8 mouse cellular contexts compared by ENCODE assay signal in genomic region chr2:167565682-167566081, GRCm38 (mm10). TPM values are rescaled to one million over a fixed set of nuclear protein-coding genes. Genes with fewer than 3 reads are reported as not detected.
A peak's percentile ranks its signal among the peaks of the same experiment; 100 is the strongest.
DNase-seq lines count a peak whose midpoint lies in the region; ATAC-seq and TF ChIP-seq lines count a peak whose summit lies in the region.

No protein-coding gene starts in this region.

- H3K4me3 ChIP-seq in C2C12 (ENCODE audit: insufficient read depth, poor library complexity, severe bottlenecking) = no peak overlapping the region
- H3K4me3 ChIP-seq in heart, embryonic 16.5 days (ENCODE audit: low read length) = no peak overlapping the region
- H3K4me3 ChIP-seq in midbrain, embryonic 13.5 days (replicated peaks) = no peak overlapping the region

- H3K4me2 ChIP-seq in heart, embryonic 16.5 days (ENCODE audit: low read depth, low read length) = peak overlapping the region; percentile 50
- peak overlapping the region; percentile 32 for H3K4me2 ChIP-seq in midbrain, embryonic 13.5 days (replicated peaks)

- whole genome bisulfite sequencing in heart, embryonic 16.5 days = 20% methylated on average over 19 of the region's 19 CpGs
- 15% methylated on average over 19 of the region's 19 CpGs for WGBS in midbrain, embryonic 13.5 days

- H3K4me1 ChIP-seq in heart, embryonic 16.5 days (ENCODE audit: control insufficient read depth, insufficient read depth, low read length) = peaks cover 30% of the 10 kb centered on the region
- peaks cover 18% of the 10 kb centered on the region for H3K4me1 ChIP-seq in midbrain, embryonic 13.5 days (replicated peaks)

- peak; percentile 32; the same call in 1 of the 2 replicates for ATAC-seq in heart, embryonic 16.5 days (replicated peaks; ENCODE audit: extremely low read depth, insufficient read depth, low FRiP score)
- ATAC-seq in midbrain, embryonic 13.5 days = 0 out of 2 replicates have a peak, but pooled peaks have one; percentile 5

- no peaks in the 10 kb centered on the region for H3K9me3 ChIP-seq in heart, embryonic 16.5 days (replicated peaks; ENCODE audit: control insufficient read depth, low read length)
- no peaks in the 10 kb centered on the region for H3K9me3 ChIP-seq in midbrain, embryonic 13.5 days

- no peaks in the 10 kb centered on the region for H3K27me3 ChIP-seq in C2C12 (ENCODE audit: control insufficient read depth, insufficient read depth, insufficient read length)
- no peaks in the 10 kb centered on the region for H3K27me3 ChIP-seq in heart, embryonic 16.5 days (ENCODE audit: control insufficient read depth, insufficient read depth, low read length)
- H3K27me3 ChIP-seq in midbrain, embryonic 13.5 days = peaks cover 7% of the 10 kb centered on the region

- no peak for TF ChIP-seq CTCF in C2C12 (IDR thresholded peaks at IDR 0.05; ENCODE audit: control insufficient read depth, insufficient read depth, insufficient read length)

- peak; percentile 90 for DNase-seq in embryo, embryonic 11 days
- peak; percentile 86 for DNase-seq in kidney, postnatal 14 days
- no peak for DNase-seq in left cerebral cortex, postnatal 14 days (ENCODE audit: low spot score in 2 of 2)
- DNase-seq in urinary bladder, adult 18-20 months (ENCODE audit: low spot score in 2 of 2) = no peak
- DNase-seq in layer of hippocampus, postnatal 14 days (ENCODE audit: low spot score in 2 of 2) = no peak

- intact Hi-C loops in left cerebral cortex, postnatal 14 days (cut with DNase I) = no loop called here

- peak overlapping the region; percentile 56; the same call in 1 of the 2 replicates for H3K9ac ChIP-seq in heart, embryonic 16.5 days (ENCODE audit: low read length)
- peak overlapping the region; percentile 51; the same call in 1 of the 2 replicates for H3K9ac ChIP-seq in midbrain, embryonic 13.5 days (replicated peaks)

- peaks cover 13% of the 10 kb centered on the region for H3K79me2 ChIP-seq in C2C12 (ENCODE audit: control insufficient read depth, insufficient read depth)

- peak overlapping the region; percentile 66 for H3ac ChIP-seq in C2C12 (ENCODE audit: control insufficient read depth, insufficient read length, low read depth)

- no peaks in the 10 kb centered on the region for H3K79me3 ChIP-seq in C2C12 (ENCODE audit: low read depth)

- H3K36me3 ChIP-seq in C2C12 (ENCODE audit: control insufficient read depth, insufficient read depth) = no peaks in the 10 kb centered on the region
- H3K36me3 ChIP-seq in heart, embryonic 16.5 days (ENCODE audit: control insufficient read depth, insufficient read depth) = no peaks in the 10 kb centered on the region
- H3K36me3 ChIP-seq in midbrain, embryonic 13.5 days = no peaks in the 10 kb centered on the region

- H3K27ac ChIP-seq in heart, embryonic 16.5 days (ENCODE audit: low read length) = peak overlapping the region; percentile 80
- H3K27ac ChIP-seq in midbrain, embryonic 13.5 days = no peak overlapping the region

TF ChIP-seq in C2C12, 6 proteins besides CTCF, POLR2A, EP300 and RAD21:
- no peak for TF ChIP-seq MYOG (IDR thresholded peaks at IDR 0.05; ENCODE audit: control insufficient read depth, extremely low read depth, insufficient read length)
- TF ChIP-seq MAX (IDR thresholded peaks at IDR 0.05) = peak; percentile 25

RNA-seq across cellular contexts. Expression of gene Snai1, which starts 27.7 kb away (rescaled TPM):
- polyA plus RNA-seq in C2C12 (2012; fragmentation: generic; extraction: Trizol) = 48.1 TPM
- polyA plus RNA-seq in heart, embryonic 16.5 days (2015; fragmentation: Nextera tagmentation; extraction: Ambion mirVana) = 12.5 and 20.6 TPM in 2 replicates
- 5.4 and 5.8 TPM in 2 replicates for polyA plus RNA-seq in midbrain, embryonic 13.5 days (2015; fragmentation: Nextera tagmentation; extraction: Ambion mirVana)
- total RNA-seq in left cerebral cortex, postnatal 14 days (2021) = under 1 TPM; 0.86 to 0.95 TPM
- under 1 TPM; 0.53 to 0.79 TPM for total RNA-seq in layer of hippocampus, postnatal 14 days (2021)

Comparison
In these comparisons a context has a peak if more than half of its experiments do, and no peak if none do; other contexts are left out.
1. DNase-seq: peak in embryo, embryonic 11 days (single experiment) and kidney, postnatal 14 days (single experiment); none in left cerebral cortex, postnatal 14 days (0 of 2), urinary bladder, adult 18-20 months (0 of 2) and layer of hippocampus, postnatal 14 days (0 of 2).